Mouse (Mus musculus) brain, embryonic 14.5 days (tissue): ENCODE measurements at regions not wholly inside any gene's neighbourhood (a gene's known extent, or its start where the extent isn't known, plus 50 kb on each side); places are given as distances from the start of the nearest gene placed in this dataset.

Experiments used
- CTCF ChIP-seq: fragments of 200-500 bp; IDR thresholded peaks from 2 replicates; pipeline ENCODE4 v1.5.1; 2012; ENCODE audit warnings: inconsistent platforms, mild to moderate bottlenecking, moderate library complexity, borderline replicate concordance; ENCODE audit not compliant: insufficient read depth, insufficient read length; ENCODE audit errors: extremely low read depth
- POLR2A ChIP-seq: fragments of 200-500 bp; IDR thresholded peaks from 2 replicates; pipeline ENCODE4 v1.6.1; 2012; ENCODE audit warnings: mild to moderate bottlenecking, inconsistent platforms, borderline replicate concordance; ENCODE audit not compliant: poor library complexity, insufficient read depth, insufficient read length, severe bottlenecking; ENCODE audit errors: extremely low read depth

DNA sequence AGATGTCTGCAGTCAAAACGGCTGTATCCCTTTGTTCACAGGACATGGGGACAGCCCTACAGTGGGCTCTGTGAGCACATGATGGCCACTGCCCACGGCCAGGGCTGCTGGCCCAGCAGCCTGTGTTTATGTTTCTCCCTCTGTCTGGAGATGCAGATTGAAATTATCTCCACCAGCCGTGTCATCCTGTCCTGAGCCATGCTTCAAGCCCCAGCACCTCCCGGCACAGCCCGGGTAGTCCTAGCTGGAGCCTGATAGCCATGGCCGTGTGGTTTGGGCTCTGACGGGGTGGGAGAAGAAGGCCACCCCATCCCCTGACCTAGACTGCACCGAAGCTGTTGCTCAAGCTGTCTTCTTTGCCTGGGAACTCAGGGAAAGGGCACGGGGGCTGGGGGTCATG lies 113.2 kb upstream of the Mrps22 start:
- TF ChIP-seq CTCF, result no peak
- no peak for TF ChIP-seq POLR2A
